Mouse (Mus musculus): ENCODE results near the gene Prn. TPM values are rescaled to one million over a fixed set of nuclear protein-coding genes. Genes with fewer than 3 reads are reported as not detected.

Gene Prn
- total RNA-seq, 2 experiments from 2014 or later: not detected

DNA sequence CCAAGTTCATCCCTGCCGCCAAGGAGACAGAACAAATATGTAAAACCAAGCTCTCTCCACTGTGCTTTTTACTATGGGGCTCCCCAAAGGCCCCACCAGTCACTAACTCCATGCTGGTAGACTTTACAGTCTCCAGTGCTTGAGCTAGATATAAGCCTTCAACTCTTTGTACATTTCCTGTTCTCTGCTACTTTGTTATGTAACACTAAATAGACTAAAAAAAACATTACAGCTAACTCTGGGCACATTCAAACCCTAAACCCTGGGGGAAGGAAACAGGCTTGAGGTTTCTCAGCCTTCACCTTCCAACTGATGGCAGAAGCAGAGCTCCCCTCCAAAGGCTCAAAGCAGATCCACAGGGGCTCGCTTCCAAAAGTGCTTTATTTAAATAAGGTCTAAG lies 82.7 kb downstream of the Prn start:
- ATAC-seq (replicated peaks; ENCODE audit: poor library complexity, severe bottlenecking): peak; percentile 71

- no peak for ATAC-seq (replicated peaks; ENCODE audit: poor library complexity, severe bottlenecking)
Observed at GRCm38 (mm10) chr2:131993151-131993550, 83.4 kb downstream of the Prn start.

GRCm38 (mm10) chr2:131993563-131994088 lies 83.9 kb downstream of the Prn start:
- ATAC-seq (replicated peaks; ENCODE audit: poor library complexity, severe bottlenecking): no peak

- no peak for ATAC-seq (replicated peaks; ENCODE audit: poor library complexity, severe bottlenecking)
Observed at GRCm38 (mm10) chr2:131994971-131995370, 85.2 kb downstream of the Prn start.

DNA sequence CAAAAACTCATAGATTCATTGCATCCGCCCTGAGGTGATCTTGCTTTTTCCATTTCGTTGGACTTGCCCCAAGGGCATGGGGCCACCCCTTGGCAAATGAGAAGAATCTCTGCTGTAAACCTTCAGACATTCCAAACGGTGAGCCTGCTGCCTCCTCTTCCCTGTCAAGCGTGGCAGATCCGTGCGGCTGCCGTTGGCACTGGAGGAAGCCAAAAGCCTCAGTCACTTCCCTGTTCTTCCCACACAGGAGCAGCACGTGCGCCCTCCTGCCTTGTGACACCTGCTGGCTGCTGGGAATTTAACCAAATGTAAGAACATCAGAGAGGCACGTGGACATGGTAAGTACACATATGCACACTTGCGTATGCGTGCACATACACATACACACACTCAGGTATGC lies 86.0 kb downstream of the Prn start:
- peak; percentile 50 for ATAC-seq (replicated peaks; ENCODE audit: poor library complexity, severe bottlenecking)

GRCm38 (mm10) chr2:131996369-131996768 lies 86.6 kb downstream of the Prn start:
- ATAC-seq (replicated peaks; ENCODE audit: poor library complexity, severe bottlenecking): no peak

- no peak for ATAC-seq (replicated peaks; ENCODE audit: poor library complexity, severe bottlenecking)
Observed at GRCm38 (mm10) chr2:131997356-131997755, 87.6 kb downstream of the Prn start.

DNA sequence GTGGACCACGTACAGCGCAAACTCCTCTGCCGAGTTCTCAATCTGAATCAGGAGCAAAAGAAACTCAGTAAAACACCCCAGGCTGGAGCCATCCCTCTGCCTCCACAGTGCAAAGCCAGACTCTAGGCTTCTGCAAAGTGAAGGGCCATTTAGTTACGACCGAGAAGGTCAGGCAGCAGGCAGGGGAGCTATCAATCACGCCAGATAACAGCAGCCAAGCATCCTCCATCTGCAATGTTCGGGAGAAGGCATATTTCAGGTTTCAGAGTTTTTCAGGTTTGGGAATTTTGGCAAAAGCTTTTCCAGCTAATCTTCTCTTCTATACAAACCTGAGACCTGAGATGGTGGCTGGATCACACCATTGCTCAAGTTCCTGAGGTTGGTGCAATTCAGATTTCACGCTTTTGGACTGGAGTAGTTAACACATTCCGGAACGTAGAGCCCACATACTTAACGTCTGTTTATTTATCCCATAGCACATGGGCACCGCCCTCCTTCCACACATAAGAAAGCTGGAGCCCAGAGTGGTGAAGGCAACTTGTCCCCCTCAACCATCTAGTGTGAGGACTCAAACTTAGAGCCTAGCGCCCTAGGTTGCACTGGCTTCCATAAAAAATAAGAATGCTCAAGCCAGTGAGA lies 92.1 kb downstream of the Prn start:
- no peak for ATAC-seq (replicated peaks; ENCODE audit: poor library complexity, severe bottlenecking)

GRCm38 (mm10) chr2:132003916-132004315 lies 94.2 kb downstream of the Prn start:
- ATAC-seq (replicated peaks; ENCODE audit: poor library complexity, severe bottlenecking): no peak

GRCm38 (mm10) chr2:132004495-132005136 lies 94.9 kb downstream of the Prn start:
- no peak for ATAC-seq (replicated peaks; ENCODE audit: poor library complexity, severe bottlenecking)

GRCm38 (mm10) chr2:132005445-132005844 lies 95.7 kb downstream of the Prn start:
- no peak for ATAC-seq (replicated peaks; ENCODE audit: poor library complexity, severe bottlenecking)

Other genes with a start within 250 kb of the Prn start
- not detected in 2 replicates for gene Erv3, start 50.2 kb upstream of the Prn start, total RNA-seq (2014; fragmentation: Nextera tagmentation)
- gene Erv3, start 50.2 kb upstream of the Prn start, total RNA-seq (2017): not detected in 2 replicates
- 1.2 TPM in 1 of 2 replicates, not detected in the other for gene Prnp, start within 50 bp of the Prn start, total RNA-seq (2014; fragmentation: Nextera tagmentation)
- gene Prnp, start within 50 bp of the Prn start, total RNA-seq (2017): 1.6 and 2.9 TPM in 2 replicates
- not detected in 2 replicates for gene Prnd, start 40.9 kb downstream of the Prn start, total RNA-seq (2014; fragmentation: Nextera tagmentation)
- gene Prnd, start 40.9 kb downstream of the Prn start, total RNA-seq (2017): not detected in 2 replicates
- gene Rassf2, start 120.3 kb downstream of the Prn start, total RNA-seq (2014; fragmentation: Nextera tagmentation): 43.5 and 54.8 TPM in 2 replicates
- gene Rassf2, start 120.3 kb downstream of the Prn start, total RNA-seq (2017): 57.9 and 76.3 TPM in 2 replicates
- gene Slc23a2, start 235.2 kb downstream of the Prn start, total RNA-seq (2014; fragmentation: Nextera tagmentation): 4.5 and 12.5 TPM in 2 replicates
- gene Slc23a2, start 235.2 kb downstream of the Prn start, total RNA-seq (2017): 5.6 and 17.1 TPM in 2 replicates